ENCODE assay signal across 13 mouse cellular contexts in the genomic region with DNA sequence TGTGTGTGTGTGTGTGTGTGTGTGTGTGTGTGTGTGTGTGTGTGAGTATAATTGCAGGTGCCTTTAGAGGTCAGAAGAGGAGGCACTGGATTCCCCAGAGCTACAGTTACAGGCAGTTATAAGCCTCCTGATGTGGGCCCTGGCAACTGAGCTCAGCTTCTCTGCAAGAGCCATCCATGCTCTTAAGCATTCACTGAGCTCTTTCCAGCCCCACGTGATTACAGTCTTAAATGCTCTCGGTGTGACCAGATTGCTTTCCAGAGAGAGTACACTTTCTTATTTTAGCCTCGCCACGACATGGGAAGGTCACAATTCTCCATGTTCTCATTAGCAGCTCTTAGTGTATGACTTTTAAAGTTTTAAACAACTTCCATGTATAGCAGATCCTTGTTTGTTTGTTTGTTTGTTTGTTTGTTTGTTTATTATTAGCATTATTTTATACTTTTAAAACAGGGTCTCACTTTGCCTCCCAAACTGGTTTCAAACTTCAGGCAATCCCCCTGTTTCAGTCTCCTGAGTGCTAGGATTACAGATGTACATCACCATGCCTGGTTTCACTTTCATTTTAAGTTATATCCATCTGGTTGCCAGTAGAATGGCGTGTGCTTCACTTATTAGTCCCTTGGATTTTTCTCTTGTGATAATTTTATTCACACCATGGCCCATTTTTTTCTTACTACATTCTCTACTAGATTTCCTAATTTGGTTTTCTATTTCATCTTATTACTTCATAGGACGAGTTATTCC. TPM values are rescaled to one million over a fixed set of nuclear protein-coding genes. Genes with fewer than 3 reads are reported as not detected.
DNase-seq lines count a peak whose midpoint lies in the region; ATAC-seq and TF ChIP-seq lines count a peak whose summit lies in the region.
"Had no signal": no experiment of that assay in that cellular context is flagged by ENCODE, and none has a peak within 500 bp of the region (broad histone marks: within the 10 kb centered on the region; RNA-seq: fewer than 3 reads in every experiment).

No protein-coding gene starts in this region.

- no peak for TF ChIP-seq EP300 in CH12.LX (IDR thresholded peaks at IDR 0.05; ENCODE audit: low read length)

- TF ChIP-seq RAD21 in CH12.LX (IDR thresholded peaks at IDR 0.05; ENCODE audit: low read depth, low read length): no peak

- no peaks in the 10 kb centered on the region for H3K4me1 ChIP-seq in lung, embryonic 16.5 days (replicated peaks; ENCODE audit: control insufficient read depth, insufficient read depth, low read length)
- H3K4me1 ChIP-seq in CH12.LX (ENCODE audit: control insufficient read depth in 1 of 2, insufficient read depth in 2 of 2): peaks cover 0 to 5% of the 10 kb centered on the region in 2 experiments; a peak in 1 of 4 replicates
- H3K4me1 ChIP-seq: hindbrain, embryonic 15.5 days; liver, embryonic 13.5 days had no signal

- no peaks in the 10 kb centered on the region for H3K27me3 ChIP-seq in lung, embryonic 16.5 days (ENCODE audit: control insufficient read depth, insufficient read depth, low read depth, low read length)
- H3K27me3 ChIP-seq in CH12.LX (replicated peaks): no peaks in the 10 kb centered on the region
- H3K27me3 ChIP-seq: hindbrain, embryonic 15.5 days; liver, embryonic 13.5 days had no signal

- 0 out of 2 replicates have a peak, but pooled peaks have one; percentile 34 for ATAC-seq in lung, embryonic 16.5 days (ENCODE audit: low read depth)

- no peak for TF ChIP-seq POLR2A in CH12.LX (IDR thresholded peaks at IDR 0.05; ENCODE audit: low read depth, low read length)

- in situ Hi-C loops in CH12.LX (cut with MboI; ENCODE audit: low pct_ligation_motif_present, low pct_unique_long_range_greater_than_20kb, low sequenced_read_pairs): no loop called here

- H3K27ac ChIP-seq in lung, embryonic 16.5 days (ENCODE audit: low read length): no peak overlapping the region
- no peak overlapping the region for H3K27ac ChIP-seq in CH12.LX (ENCODE audit: insufficient read depth, low read depth)
- H3K27ac ChIP-seq: hindbrain, embryonic 15.5 days; layer of hippocampus, adult 2 months; liver, embryonic 13.5 days had no signal

- H3K4me2 ChIP-seq in lung, embryonic 16.5 days (ENCODE audit: low read depth, low read length): no peak overlapping the region
- peak overlapping the region; percentile 27; the same call in 1 of the 2 replicates for H3K4me2 ChIP-seq in CH12.LX (ENCODE audit: insufficient read depth, low read depth, poor library complexity, severe bottlenecking)
- H3K4me2 ChIP-seq: hindbrain, embryonic 15.5 days; liver, embryonic 13.5 days had no signal

- H3K4me3 ChIP-seq in lung, embryonic 16.5 days (ENCODE audit: low read length): no peak overlapping the region
- no peak overlapping the region for H3K4me3 ChIP-seq in CH12.LX (replicated peaks in 1 of 3; ENCODE audit: low read depth in 2 of 3, low read length in 2 of 3, poor library complexity in 1 of 3)
- H3K4me3 ChIP-seq: hindbrain, embryonic 15.5 days; layer of hippocampus, adult 2 months; liver, embryonic 13.5 days had no signal

- H3K36me3 ChIP-seq in lung, embryonic 16.5 days (ENCODE audit: control insufficient read depth, insufficient read depth, low read length): no peaks in the 10 kb centered on the region
- H3K36me3 ChIP-seq in CH12.LX (replicated peaks in 1 of 2; ENCODE audit: control insufficient read depth in 1 of 2, insufficient read depth in 1 of 2, low read length in 1 of 2): no peaks in the 10 kb centered on the region
- H3K36me3 ChIP-seq: hindbrain, embryonic 15.5 days; liver, embryonic 13.5 days had no signal

- H3K9me3 ChIP-seq in lung, embryonic 16.5 days (ENCODE audit: control insufficient read depth, low read length): no peaks in the 10 kb centered on the region
- no peaks in the 10 kb centered on the region for H3K9me3 ChIP-seq in CH12.LX (replicated peaks; ENCODE audit: low read length)
- H3K9me3 ChIP-seq: hindbrain, embryonic 15.5 days; liver, embryonic 13.5 days had no signal

- DNase-seq in heart, adult 18-20 months: peak; percentile 34 to 47
- DNase-seq in heart, postnatal 10 days: no peak
- DNase-seq in lung, postnatal 25 days (ENCODE audit: low spot score): no peak
- DNase-seq in CH12.LX (ENCODE audit: extremely low read depth): peak; percentile 19
- peak; percentile 33 for DNase-seq in gastrocnemius, postnatal 25 days
- no peak for DNase-seq in T-cell, adult 2 months (ENCODE audit: low spot score)
- no peak for DNase-seq in thymus, postnatal 25 days
- DNase-seq: cerebellum, adult 2 months; liver, embryonic 13.5 days; retina, postnatal 1 day had no signal

- TF ChIP-seq CTCF in CH12.LX (conservative IDR thresholded peaks at IDR 0.05 in 1 of 2, IDR thresholded peaks at IDR 0.05 in 1 of 2; ENCODE audit: low read depth in 2 of 2, low read length in 2 of 2): no peak

- dilution Hi-C loops in CH12.LX (cut with MboI; ENCODE audit: extremely low pct_ligation_motif_present, extremely low pct_unique_long_range_greater_than_20kb, low sequenced_read_pairs): no loop called here

- no peaks in the 10 kb centered on the region for H3K79me2 ChIP-seq in CH12.LX (replicated peaks; ENCODE audit: control insufficient read depth, extremely low read depth, insufficient read depth, poor library complexity, severe bottlenecking)

- intact Hi-C loops in heart, postnatal 10 days (cut with DNase I): no loop called here

- H3K9ac ChIP-seq in lung, embryonic 16.5 days (ENCODE audit: low read length): no peak overlapping the region
- no peak overlapping the region for H3K9ac ChIP-seq in CH12.LX (ENCODE audit: insufficient read depth, low read depth)
- H3K9ac ChIP-seq: hindbrain, embryonic 15.5 days; liver, embryonic 13.5 days had no signal

- 52% methylated on average over 6 of the region's 6 CpGs for WGBS in lung, embryonic 16.5 days

TF ChIP-seq in CH12.LX, 34 proteins besides CTCF, POLR2A, EP300 and RAD21:
- peak; percentile 52 for TF ChIP-seq IRF4 (IDR thresholded peaks at IDR 0.05; ENCODE audit: low read depth, low read length)
- TF ChIP-seq GABPA (IDR thresholded peaks at IDR 0.05; ENCODE audit: insufficient replicate concordance, low read depth, low read length): no peak
- TF ChIP-seq ZC3H11A (IDR thresholded peaks at IDR 0.05; ENCODE audit: low read depth, low read length): no peak
- TF ChIP-seq TCF12 (IDR thresholded peaks at IDR 0.05; ENCODE audit: low read depth, low read length): no peak
- peak; percentile 14; the same call in 1 of the 2 replicates for TF ChIP-seq ETS1 (conservative IDR thresholded peaks at IDR 0.05; ENCODE audit: low read depth, low read length)
- 0 out of 2 replicates have a peak, but pooled peaks have one; percentile 2 for TF ChIP-seq BHLHE40 (IDR thresholded peaks at IDR 0.05; ENCODE audit: low read depth, low read length)
- no peak for TF ChIP-seq NRF1 (IDR thresholded peaks at IDR 0.05; ENCODE audit: low read depth, low read length)
- TF ChIP-seq CHD2 (IDR thresholded peaks at IDR 0.05; ENCODE audit: low read length): no peak
- TF ChIP-seq ZKSCAN1 (IDR thresholded peaks at IDR 0.05; ENCODE audit: borderline replicate concordance, low read depth, low read length): no peak
- no peak for TF ChIP-seq ZNF384 (IDR thresholded peaks at IDR 0.05; ENCODE audit: low read depth, low read length)
- TF ChIP-seq UBTF (IDR thresholded peaks at IDR 0.05; ENCODE audit: low read depth, low read length): no peak
- no peak for TF ChIP-seq ZMIZ1 (IDR thresholded peaks at IDR 0.05; ENCODE audit: low read depth, low read length)
- TF ChIP-seq USF1 (IDR thresholded peaks at IDR 0.05; ENCODE audit: low read depth, low read length): no peak
TF ChIP-seq in CH12.LX: peak in this region for 3.

RNA-seq across cellular contexts. Expression of gene Lifr, which starts 58.9 kb away (rescaled TPM):
- total RNA-seq in heart, adult 18-20 months (2021): 10 to 100 TPM; 49.9 to 61.3 TPM
- 10 to 100 TPM; 50.2 to 54.0 TPM for total RNA-seq in heart, postnatal 10 days (2021)
- polyA plus RNA-seq in lung, embryonic 16.5 days (2015; fragmentation: Nextera tagmentation; extraction: Ambion mirVana): 22.7 and 26.4 TPM in 2 replicates
- total RNA-seq in CH12.LX (2012; rRNA removed) (not detected in 2 replicates), CH12.LX (2014; rRNA removed) (0.03 and 0.11 TPM in 2 replicates)
- not detected in 2 replicates for polyA plus RNA-seq in CH12.LX (2012; ENCODE audit: insufficient read length, low read depth)
- total RNA-seq in gastrocnemius, postnatal 25 days (2021): 10 to 100 TPM; 42.5 to 44.6 TPM

Comparison
In these comparisons a context has a peak if more than half of its experiments do, and no peak if none do; other contexts are left out.
1. DNase-seq: peak in heart, adult 18-20 months (2 of 2), CH12.LX (single experiment) and gastrocnemius, postnatal 25 days (single experiment); none in heart, postnatal 10 days (0 of 2), lung, postnatal 25 days (single experiment), T-cell, adult 2 months (single experiment) and thymus, postnatal 25 days (single experiment).
2. RNA of gene Lifr, which starts 58.9 kb away (total RNA-seq): 49.9 to 61.3 TPM in heart, adult 18-20 months, 50.2 to 54.0 TPM in heart, postnatal 10 days and 42.5 to 44.6 TPM in gastrocnemius, postnatal 25 days; 0.03 to 0.11 TPM in CH12.LX; every median in the first group is over 10 times any median in the second.